Mouse (Mus musculus): ENCODE measurements around the gene Syne1.

The Syne1 gene

DNA sequence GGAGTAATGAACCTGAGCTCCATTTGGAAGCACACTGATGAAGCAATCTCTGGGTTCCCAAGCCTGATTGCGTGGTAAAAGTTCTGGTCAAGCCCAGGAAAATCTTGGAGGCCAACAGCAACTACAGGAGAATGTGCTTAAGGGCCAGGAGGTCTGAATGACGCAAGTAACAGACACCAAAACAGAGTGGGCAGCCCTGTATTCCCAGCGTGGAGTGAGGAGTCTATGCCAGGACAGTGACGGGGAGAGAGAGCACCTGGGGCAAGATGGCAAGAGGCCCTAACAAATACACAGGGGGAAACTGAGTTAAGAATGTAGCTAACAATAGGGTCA lies 411.4 kb downstream of the Syne1 start:
- DNase-seq (ENCODE audit: low spot score): no peak

DNA sequence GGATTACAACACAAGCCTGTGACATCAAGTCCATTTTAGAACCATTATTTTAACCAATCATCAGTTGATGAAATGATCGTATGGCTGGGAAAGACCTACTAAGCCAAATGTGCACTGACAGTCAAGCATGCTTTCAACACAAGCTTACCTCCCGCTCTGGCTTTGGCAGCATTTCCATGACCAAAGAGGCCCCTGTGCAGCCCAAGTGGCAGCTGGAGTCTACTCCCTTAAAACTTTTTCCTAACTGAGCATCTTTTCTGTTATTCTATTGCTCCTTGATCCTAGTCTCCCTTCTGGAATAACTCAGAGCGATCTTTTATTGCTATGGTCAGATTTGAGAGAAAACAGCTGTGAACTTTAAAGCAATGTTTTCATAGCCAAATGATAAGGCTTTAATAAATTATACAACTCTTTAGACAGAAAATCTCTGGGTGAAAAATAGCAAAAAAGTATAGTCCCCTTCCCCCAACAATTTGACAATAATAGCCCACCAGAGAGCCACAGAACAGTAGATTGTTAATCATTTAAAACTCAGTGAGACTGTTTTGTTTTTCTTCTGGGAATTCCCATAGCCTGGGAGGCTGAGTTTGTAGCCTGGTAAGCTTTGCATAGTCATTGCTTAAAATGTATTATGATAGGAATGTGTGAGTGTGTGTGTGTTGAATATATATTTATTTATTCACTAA lies 411.9 kb downstream of the Syne1 start:
- DNase-seq (ENCODE audit: low spot score): no peak

DNA sequence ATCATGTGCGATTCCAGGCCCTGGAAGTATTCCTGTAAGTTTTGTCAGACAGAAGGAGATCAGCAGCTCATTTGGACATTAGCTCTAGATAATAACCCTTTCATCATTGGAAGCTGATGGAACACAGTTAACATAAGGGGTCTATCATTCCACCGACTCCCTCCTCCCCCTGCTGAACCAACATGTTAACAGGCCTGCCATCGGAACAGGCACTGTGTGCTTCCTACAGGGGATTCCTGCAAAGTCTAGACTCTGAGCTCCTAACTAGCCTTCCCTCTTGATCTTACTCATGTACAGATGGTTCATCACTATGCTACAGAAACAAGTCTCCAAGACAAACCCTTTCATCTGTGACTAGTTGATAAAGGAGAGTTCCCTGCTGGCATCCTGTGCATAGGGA lies 419.2 kb downstream of the Syne1 start:
- DNase-seq (ENCODE audit: low spot score): no peak

DNA sequence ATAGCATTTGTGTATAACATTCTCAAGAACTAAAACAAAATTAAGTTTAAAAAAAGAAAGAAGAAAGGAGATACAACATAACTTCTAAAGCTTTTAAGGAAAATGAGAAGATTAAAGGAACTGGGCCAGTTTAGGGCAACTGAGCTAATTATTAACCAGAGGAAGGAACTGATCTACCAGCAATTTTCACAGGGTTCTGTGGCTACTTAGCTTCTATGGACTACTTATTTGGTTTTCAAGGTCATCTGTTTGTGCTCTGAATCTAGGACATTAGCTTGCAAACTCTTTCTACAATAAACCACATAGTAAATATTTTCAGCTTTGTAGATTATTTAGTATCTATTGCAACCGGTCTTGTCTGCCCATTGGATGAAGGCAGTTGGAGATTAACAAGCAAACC lies 420.8 kb downstream of the Syne1 start:
- DNase-seq (ENCODE audit: low spot score): no peak

DNA sequence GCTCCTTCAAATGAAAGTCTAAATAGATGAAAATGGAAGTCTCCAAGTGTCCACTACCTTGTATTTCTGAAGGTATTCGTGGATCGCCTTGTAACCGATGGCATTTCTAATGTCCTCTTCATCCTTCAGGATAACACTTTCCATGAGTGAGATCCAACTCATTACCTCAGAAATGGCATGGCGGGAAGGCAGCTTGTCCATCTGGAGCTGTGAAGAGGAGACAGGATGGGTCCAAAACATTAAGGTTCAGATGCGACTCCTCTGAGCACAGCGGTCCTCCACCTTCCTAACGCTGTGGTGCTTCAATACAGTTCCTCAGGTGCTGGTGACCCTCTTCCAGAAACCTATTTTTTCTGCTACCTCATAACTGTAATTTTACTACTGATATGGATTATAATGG lies 426.5 kb downstream of the Syne1 start:
- no peak for DNase-seq (ENCODE audit: low spot score)

DNA sequence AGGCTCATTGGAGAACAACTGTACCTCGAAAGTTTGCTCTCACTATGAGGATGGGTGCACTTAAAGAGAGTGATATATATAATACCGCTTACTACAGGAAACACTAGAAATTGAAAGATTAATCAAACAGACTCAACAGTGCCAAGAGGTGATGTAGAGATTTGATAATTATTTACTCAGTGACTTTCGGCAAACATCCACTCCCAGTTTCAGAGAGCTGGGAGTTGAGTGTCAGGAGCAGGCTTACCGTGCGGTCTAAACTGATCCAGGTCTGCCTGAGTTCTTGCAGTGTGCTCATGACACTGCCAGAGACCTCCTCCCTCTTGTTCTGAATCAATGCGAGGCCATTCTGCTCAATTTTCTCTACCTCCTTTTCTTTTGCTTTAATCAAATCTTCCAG lies 434.6 kb downstream of the Syne1 start:
- DNase-seq (ENCODE audit: low spot score): no peak

DNA sequence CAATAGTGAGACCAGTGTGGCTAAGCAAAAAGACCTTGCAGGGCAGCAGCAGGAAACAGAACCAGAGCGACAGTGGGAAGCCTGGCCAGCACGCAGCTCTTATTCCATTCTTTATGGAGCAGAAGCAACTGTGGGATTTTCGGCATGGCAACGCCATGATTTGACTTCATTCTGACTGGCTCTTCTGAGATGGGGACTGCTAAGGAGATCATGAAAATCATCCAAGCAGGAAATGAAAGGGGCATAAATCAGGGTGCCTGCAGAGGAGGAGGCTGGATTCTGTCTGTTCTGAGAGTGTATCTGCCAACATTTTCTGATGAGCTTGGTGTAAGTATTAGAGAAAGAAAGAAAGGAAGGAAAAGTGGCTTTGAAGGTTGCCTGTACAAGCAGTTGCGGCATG lies 435.1 kb downstream of the Syne1 start:
- DNase-seq (ENCODE audit: low spot score): no peak

DNA sequence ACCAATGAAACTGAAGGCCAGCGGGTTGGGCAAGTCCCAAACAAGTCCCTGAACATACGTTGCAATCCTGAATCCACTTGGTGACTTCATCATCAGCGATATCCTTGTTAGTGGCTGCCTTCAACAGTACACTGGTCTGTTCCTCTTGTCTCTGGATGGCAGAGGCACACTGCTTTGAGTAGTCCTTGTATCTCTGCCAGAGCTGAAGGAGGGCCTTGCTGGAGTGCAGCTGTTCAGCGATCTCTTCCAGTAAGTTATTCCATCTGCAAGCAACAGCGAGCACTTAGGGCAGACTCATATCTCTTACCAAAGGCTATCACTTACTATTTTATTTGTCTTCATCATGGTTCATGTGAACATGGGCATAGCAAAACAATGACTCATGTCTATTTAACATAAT lies 440.5 kb downstream of the Syne1 start:
- DNase-seq (ENCODE audit: low spot score): no peak

DNA sequence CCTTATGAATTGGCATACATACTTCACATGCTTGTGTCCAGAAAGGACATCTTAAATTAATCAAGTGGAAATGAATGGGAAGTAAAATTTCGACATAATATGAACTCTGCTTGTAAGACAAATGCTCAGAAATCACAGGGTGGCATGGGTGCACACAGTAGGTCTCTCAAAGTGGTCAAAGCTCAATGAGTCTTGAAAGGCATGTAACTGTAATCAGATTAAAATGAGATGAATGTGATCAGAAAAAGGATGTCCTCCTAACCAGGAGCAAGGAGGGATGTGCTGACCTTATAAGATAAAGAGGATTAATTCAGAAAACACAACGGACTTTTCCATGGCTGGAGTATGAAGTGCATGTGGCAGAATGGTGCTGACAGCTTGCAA lies 453.5 kb downstream of the Syne1 start:
- no peak for DNase-seq (ENCODE audit: low spot score)

DNA sequence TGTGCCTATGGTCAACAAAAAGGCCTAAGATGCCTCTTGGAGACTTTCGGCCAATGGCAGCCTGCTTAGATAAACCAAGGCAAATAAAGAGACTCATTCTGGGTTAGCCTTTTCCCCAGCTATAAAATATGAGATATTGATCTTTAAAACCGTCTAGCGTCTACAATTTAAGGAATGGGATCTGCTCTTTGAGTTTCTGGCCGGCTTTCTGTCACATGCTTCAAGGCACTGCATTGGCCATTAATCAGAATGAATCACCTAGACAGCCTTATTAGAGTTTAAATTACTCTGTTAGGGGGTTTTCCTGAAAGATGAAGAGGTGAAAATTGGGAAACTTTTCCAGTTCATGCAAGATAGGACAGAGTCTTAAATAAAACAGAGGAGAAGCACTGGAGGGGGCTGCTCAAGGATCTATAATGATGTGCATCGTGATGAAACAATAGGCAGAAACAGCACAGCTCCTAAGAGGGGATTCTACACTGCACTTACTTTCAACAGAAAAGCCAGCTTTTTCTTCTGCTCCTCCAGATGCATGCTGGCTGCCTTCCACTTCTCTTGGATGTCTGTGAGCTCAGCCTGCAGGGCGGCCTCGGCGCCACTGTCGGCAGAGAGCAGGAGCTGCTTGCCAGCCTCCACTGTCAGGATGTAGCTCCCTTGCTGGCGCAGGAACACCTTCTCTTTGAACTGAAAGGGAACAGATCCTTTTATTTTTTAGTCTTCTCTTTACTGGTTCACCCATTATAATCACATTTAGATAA lies 454.1 kb downstream of the Syne1 start:
- DNase-seq (ENCODE audit: low spot score): no peak

DNA sequence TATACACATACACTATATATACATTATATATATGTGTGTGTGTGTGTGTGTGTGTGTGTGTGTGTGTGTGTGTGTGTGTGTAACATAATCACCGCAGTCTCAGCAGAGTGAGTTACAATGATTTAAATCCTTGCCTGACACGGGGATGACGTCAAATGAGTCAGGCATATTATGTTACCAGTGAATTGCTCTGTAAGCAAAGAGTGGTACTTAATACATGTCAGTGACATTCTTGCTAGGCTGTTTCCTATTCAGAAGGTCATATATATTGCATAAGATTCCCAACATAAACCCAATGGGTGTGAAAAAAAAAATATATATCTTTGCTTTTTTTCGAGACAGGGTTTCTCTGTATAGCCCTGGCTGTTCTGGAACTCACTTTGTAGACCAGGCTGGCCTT lies 462.1 kb downstream of the Syne1 start:
- DNase-seq (ENCODE audit: low spot score): no peak

DNA sequence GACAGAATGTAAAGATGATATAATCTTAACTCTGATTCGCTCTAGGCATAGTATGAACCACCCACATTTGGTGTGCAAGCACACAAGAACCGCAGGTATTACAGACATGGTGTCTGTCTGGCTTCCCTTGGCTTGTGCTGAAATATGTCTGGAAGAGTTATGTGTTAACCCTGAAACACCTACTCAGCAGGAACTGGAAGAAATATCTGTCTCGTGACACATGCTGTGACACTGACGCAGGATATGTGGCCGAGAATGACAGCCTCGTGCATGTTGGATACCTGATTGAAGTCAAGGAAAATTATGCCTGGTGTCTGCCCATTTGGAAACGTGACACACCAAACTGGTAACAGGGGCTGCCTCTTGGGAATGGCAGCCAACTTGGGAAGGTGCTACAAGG lies 463.9 kb downstream of the Syne1 start:
- DNase-seq (ENCODE audit: low spot score): no peak

DNA sequence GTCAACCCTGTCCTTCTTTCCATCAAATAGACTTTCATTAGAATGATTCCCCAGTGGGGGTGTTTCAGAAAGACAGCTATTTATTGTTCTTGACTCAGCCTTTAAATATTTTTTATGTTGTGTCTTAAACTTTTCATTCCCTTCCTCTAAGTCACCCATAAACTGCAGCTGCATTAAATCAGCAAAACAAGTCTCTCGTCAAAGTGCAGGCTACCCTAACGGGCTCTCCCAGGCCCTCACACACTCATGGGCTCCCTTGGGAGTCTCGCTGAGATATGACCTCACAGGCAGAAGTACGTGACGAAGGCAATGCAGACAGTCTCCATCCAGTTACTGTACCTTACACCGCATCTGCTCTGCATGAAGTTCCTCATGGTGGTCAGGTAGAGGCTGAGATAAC lies 465.0 kb downstream of the Syne1 start:
- no peak for DNase-seq (ENCODE audit: low spot score)

DNA sequence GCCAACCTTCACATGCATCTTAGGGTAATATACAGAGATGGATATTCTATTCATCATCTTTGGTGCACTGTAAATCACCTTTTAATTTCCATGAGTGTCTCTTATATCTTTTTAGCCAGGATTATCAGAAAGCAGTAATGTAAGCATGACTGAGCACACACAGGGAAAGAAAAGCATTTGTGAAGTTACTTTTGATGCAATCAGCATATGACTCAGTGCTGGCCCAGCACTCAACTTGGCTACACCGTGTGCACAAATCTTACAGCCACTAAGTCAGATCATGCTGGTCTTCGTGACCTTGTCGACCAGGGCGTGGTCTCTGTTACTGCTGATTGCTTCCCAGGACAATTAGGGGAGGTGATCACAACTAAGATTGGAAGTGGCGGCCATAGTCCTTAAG lies 465.5 kb downstream of the Syne1 start:
- no peak for DNase-seq (ENCODE audit: low spot score)

DNA sequence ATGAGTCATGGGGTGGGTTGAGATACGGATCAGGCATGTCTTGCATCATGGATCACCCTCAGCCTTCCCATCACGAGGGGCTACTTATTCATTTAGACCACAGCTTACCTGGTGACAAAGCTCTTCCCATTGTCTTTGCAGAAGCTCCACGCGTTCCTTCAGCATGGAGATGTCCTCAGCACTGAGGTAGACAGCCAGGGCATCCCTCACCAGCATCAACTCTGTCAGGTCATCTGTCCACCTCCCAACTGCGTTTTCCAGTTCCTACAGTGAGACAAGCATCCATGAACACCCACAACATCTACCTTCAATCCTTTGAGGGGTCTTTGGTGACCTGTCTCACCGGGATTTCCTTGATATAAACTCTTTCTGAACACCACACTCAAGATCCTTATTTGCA lies 467.6 kb downstream of the Syne1 start:
- DNase-seq (ENCODE audit: low spot score): no peak

DNA sequence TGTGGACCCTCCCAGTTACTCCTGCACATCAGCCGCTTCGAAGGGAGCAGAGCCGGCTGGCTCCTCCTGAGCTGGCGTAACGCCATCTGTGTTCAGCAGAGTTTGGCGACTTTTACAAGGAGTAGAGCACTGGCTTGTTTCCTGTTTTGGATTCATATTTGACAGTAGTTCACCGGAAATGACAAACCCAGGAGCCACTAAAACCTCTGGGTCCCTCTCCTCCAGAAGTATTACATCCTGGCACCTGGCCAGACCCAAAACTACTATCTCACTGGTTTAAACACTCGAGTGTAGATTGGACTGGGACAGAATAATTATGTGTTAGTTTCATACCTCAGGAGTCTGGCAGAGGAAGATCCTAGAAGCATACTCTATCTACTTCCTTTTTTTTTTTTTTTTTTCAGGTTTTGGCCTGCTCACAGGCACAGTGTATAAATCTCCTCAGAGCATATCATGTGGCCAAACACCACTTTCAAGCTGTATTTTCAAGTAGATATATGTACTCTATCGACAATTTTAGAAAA lies 471.3 kb downstream of the Syne1 start:
- no peak for DNase-seq (ENCODE audit: low spot score)

DNA sequence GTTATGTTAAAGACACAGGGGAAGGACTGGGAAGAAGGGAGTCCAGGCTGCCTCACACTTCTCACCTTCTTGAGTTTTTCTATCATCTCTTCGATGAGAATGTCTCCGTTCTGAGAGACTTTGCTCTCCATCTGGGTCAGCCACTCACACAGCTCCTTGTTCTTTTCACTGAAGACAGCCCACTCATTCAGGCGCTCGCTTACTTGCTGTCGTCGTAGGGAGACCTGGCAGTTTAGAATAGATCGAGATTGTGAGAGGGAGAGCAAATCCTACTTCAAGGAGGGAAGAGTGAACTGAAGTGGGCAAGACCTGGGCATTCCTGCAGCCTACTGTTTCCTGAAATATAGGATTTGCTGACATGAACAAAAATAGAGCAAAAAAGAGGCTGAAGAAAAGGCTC lies 475.6 kb downstream of the Syne1 start:
- no peak for DNase-seq (ENCODE audit: low spot score)

DNA sequence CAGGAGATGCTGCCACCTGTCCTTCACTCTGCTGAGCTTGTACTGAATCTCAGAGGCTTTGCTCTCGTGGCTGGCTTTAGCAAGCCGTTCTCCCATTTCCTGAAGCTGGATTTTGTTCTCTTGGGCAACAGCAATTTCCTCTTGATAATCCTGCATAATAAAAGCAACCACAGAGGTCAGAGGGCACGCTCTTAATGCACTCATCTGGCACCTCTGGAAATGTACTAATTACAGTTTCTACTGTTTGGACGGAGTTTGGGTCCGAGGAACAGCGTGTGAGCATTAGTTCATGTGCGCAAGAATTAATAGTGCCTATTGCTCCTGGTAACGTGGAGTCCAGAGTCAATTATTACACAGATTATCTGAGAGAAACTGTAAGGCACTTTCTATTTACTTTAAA lies 479.2 kb downstream of the Syne1 start:
- DNase-seq (ENCODE audit: low spot score): no peak

DNA sequence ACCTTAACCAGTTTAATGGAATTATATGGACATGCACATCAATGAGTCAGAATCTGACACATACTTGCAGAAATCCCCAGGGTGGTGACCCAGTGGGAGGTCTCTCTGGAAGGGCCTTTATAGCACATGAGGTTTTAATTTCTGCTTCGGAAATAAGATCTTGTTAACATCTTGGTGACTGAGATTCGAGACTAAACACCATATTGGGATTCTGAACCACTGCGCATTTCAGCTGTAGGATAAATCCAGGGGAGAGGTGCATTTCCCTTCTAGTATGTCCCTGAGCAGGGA lies 480.4 kb downstream of the Syne1 start:
- no peak for DNase-seq (ENCODE audit: low spot score)

DNA sequence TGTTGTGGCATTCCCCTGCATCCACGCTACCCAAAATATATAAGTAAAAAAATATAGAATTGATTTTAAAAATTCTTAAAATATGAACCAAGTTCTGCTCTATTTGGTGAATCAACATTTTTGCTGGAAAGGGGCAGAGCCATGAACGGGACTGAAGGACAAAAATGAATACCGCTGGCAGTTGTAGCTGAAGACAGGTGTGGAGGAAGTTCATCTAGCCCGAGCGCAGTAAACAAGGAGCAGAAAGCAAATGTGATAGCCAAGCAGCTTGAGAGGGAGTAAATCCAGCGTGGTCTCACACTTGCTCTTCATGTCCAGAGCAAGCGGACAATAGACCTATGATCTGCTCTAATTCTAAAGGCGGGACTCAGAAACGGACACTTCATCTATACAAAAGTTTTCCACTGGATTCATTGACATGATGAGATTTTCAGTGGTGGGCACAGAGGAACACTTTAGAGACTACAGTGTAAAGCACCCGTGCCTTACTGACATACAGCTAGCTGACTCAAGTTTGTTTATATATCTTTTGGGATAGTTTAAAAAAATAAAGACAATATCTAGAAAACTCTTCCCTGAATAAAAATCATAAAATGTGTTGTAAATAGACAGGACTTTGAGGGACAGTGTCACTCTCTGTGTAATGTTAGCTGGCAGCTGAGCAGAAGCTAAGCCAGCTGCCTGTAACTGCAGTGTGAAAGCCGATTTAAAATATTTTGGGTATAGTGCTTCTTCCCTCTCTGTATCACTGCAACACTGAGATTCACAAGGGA lies 480.9 kb downstream of the Syne1 start:
- DNase-seq (ENCODE audit: low spot score): no peak

DNA sequence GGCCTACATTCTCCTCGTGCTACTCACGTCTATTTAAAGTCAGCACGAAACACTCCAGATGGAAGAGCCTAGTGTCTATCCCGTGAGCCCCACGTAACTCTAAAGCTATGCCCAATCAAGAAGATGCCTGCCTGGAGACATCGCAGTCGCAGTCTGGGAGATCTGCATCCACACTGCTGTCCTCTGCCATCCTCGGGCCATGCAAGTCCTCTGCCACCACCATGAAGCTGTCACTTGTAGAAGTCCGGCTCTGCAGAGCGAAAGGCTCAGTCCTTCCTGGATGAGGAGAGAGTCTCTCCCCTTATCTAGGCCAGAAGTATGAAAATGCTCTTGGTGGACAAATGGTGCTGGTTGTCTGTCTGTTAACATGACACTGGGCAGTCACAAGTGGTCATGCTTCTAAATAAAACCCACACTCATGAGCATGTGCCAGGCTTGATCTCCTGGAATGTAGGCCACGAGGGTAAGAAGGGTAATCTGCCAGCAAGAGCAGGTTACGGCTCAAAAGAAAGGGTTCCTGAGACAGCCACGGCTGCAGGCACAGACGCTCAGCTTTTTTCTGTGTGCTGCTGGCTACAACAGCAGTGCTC lies 482.5 kb downstream of the Syne1 start, which contains the start of gene Gm10097:
Gene Gm10097, plus strand, starts transcription at position 517 of the 590 bp plus-strand sequence.
- no peak for DNase-seq (ENCODE audit: low spot score)

DNA sequence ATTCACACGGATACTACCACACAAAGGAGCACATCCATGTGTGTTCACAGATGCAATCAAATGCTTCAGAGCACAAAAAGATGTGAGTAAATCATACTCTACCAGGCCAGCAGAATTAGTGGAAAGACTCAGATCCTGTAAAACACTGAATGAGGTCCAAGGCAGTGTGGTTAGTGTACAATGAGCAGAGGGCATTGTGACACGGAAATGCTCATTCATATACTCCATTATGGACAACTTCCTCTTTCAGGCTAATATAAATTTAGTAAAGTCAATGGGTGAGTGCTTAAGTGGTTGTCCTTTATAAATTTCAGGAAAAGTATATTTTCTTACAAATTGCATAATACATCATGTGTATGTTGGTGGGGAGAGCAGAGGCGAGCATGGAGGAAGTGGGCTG lies 484.2 kb downstream of the Syne1 start:
- no peak for DNase-seq (ENCODE audit: low spot score)

DNA sequence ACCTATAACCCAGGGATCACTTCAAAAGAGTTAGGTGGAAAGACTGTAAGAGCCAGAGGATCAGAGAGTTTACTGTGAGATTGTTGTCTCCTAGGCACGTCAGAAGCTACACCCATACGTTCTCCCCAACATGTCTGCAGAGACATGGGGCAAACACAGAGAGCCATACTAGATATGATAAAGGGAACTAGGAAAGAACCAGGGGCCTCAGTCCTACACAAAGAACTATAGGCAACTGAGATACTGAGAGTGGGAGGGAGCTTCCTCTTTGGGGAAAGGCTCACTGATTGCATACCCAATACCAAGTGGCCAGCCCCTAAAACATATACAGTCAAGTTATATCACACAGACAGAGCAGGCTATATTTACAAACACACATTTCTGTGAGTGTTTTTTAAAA lies 491.3 kb downstream of the Syne1 start:
- DNase-seq (ENCODE audit: low spot score): no peak

Data from embryo, embryonic 10 days (tissue).